Mouse (Mus musculus): Measurements from ENCODE around the gene Trip13. TPM values are rescaled to one million over a fixed set of nuclear protein-coding genes. Genes with fewer than 3 reads are reported as not detected.

Gene Trip13
- 52.7 and 62.5 TPM in 2 replicates for polyA plus RNA-seq (2016; fragmentation: Nextera tagmentation; extraction: Ambion mirVana)

- H3K27me3 ChIP-seq (ENCODE audit: insufficient read depth, poor library complexity, severe bottlenecking): no peaks in the 10 kb centered on the region
- under 1% methylated on average over 82 of the region's 82 CpGs for WGBS
- H3K36me3 ChIP-seq: peaks cover 55% of the 10 kb centered on the region
- H3K27ac ChIP-seq: peak within 1 kb of the TSS; percentile 98
- DNase-seq (ENCODE audit: low spot score): peak; percentile 96
- peaks cover 13% of the 10 kb centered on the region for H3K4me1 ChIP-seq
- H3K4me3 ChIP-seq: peak within 1 kb of the TSS; percentile 82
- no peaks in the 10 kb centered on the region for H3K9me3 ChIP-seq
Measured at GRCm38 (mm10) chr13:73937321-73938176, at the start of gene Trip13, which contains the start of gene Brd9. Gene Trip13 (minus strand): TSS chr13:73937784. Gene Brd9 (plus strand): TSS chr13:73937811.

DNA sequence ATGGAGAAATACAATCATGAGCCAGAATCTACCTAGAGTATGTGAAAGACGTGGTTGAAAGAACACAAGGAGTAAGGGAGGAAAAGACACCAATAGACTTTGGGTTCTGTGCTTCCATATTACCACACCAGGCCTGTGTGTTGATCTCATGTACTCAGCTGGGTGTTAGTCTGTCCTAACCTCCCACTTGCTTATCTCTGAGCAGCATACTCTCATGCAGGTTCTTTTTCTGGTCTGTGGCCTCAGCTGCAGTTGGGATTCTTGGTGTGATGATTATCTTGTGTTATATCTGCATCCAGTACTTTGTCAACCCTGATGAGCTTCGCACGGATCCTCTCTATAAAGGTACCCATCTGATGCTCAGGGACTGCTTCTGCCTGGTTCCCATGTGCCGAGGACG is 39.4 kb upstream of the Trip13 start:
- H3K4me1 ChIP-seq: no peaks in the 10 kb centered on the region
- H3K27ac ChIP-seq: no peak overlapping the region
- DNase-seq (ENCODE audit: low spot score): no peak
- H3K36me3 ChIP-seq: no peaks in the 10 kb centered on the region
- no peaks in the 10 kb centered on the region for H3K9me3 ChIP-seq
- no peaks in the 10 kb centered on the region; the same call in 1 of the 2 replicates for H3K27me3 ChIP-seq (ENCODE audit: insufficient read depth, poor library complexity, severe bottlenecking)
- 81% methylated on average over 5 of the region's 5 CpGs for WGBS
- no peak overlapping the region for H3K4me3 ChIP-seq

DNA sequence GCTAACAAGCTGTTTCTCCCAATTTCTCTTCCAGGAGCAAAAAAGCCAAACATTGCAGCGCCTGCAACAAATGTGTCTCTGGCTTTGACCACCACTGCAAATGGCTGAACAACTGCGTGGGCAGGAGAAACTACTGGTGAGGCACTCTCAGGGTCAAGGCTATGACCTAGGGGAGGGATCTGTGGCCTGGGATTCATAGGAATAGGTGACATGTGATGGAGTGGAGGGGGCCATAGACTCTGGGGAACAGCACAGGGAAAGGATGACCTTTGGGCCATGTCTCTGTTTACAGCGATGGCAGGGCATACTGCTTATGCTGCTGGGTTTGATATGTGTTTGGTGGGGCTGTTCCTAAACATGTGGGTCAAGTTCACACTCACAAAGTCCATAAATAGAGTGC is 36.9 kb upstream of the Trip13 start:
- H3K27ac ChIP-seq: no peak overlapping the region
- WGBS: 81% methylated on average over 3 of the region's 3 CpGs
- no peak for DNase-seq (ENCODE audit: low spot score)

GRCm38 (mm10) chr13:73970545-73971448 is 33.2 kb upstream of the Trip13 start:
- Histone ChIP-seq H3K27ac (peak overlapping the region; percentile 82), H3K36me3 (no peaks in the 10 kb centered on the region), H3K4me3 (peak overlapping the region; percentile 22; the same call in 1 of the 2 replicates), H3K9me3 (no peaks in the 10 kb centered on the region), H3K4me1 (peaks cover 13% of the 10 kb centered on the region), H3K27me3 (ENCODE audit: insufficient read depth, poor library complexity, severe bottlenecking) (0 out of 2 replicates have a peak, but pooled peaks cover 4% of the 10 kb centered on the region)
- WGBS: 16% methylated on average over 12 of the region's 12 CpGs
- peak; percentile 92 for DNase-seq (ENCODE audit: low spot score)

More for the DNA sequence above, 36.9 kb upstream of the Trip13 start:
- Histone ChIP-seq H3K36me3 (no peaks in the 10 kb centered on the region), H3K27me3 (ENCODE audit: insufficient read depth, poor library complexity, severe bottlenecking) (no peaks in the 10 kb centered on the region; the same call in 1 of the 2 replicates), H3K9me3 (no peaks in the 10 kb centered on the region), H3K4me1 (peaks cover 13% of the 10 kb centered on the region), H3K4me3 (no peak overlapping the region)

DNA sequence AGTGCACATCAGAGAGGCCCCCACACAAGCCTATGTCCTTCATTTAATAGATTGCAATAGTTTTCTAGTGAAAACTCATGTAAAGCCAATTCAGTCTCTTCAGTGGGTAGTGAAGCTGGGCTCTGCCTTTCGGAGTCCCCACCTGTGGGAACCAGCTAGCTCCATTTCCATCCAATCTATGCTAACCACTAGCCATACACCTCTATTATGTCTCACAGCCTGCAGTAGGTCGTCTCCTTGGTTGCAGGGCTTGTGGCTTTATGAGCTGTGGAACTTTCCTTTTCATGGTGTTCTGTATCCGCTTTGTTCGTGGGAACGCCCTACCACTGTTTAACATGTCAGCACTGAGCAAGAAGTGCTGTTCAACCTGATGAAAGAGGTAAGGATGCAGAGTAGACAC is 26.0 kb upstream of the Trip13 start, which contains the start of gene Zdhhc11:
Gene Zdhhc11, plus strand, starts transcription at position 301 of the 400 bp plus-strand sequence.
- H3K27ac ChIP-seq: no peak within 1 kb of the TSS
- H3K27me3 ChIP-seq (ENCODE audit: insufficient read depth, poor library complexity, severe bottlenecking): no peaks in the 10 kb centered on the region
- peaks cover 35% of the 10 kb centered on the region for H3K36me3 ChIP-seq
- DNase-seq (ENCODE audit: low spot score): no peak
- WGBS: 84% methylated on average over 5 of the region's 5 CpGs
- H3K9me3 ChIP-seq: no peaks in the 10 kb centered on the region
- no peak within 1 kb of the TSS for H3K4me3 ChIP-seq
- H3K4me1 ChIP-seq: no peaks in the 10 kb centered on the region

DNA sequence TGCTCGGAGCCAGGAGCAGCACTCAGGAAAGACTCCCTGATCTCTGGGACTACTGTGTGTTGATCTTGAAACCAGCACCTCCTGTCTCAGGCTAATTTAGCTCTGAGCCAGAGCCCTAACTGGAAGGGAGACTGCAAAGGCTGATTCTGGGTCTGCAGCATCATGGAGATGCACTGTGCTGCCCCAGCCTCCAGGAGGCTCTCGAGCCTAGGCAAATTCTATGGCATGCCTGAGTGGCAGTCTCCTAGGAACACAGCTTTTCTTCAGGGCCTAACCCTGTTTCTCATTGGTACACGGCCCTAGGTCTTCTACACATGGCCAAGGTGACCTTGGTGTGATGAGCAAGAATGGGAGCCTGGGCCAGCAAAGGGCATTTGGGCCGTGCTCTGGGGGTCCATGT is 23.6 kb upstream of the Trip13 start:
- peaks cover 57% of the 10 kb centered on the region for H3K36me3 ChIP-seq
- WGBS: 82% methylated on average over 4 of the region's 4 CpGs
- no peaks in the 10 kb centered on the region for H3K9me3 ChIP-seq
- no peak overlapping the region for H3K27ac ChIP-seq
- no peaks in the 10 kb centered on the region for H3K27me3 ChIP-seq (ENCODE audit: insufficient read depth, poor library complexity, severe bottlenecking)
- H3K4me3 ChIP-seq: no peak overlapping the region
- DNase-seq (ENCODE audit: low spot score): no peak
- H3K4me1 ChIP-seq: no peaks in the 10 kb centered on the region

DNA sequence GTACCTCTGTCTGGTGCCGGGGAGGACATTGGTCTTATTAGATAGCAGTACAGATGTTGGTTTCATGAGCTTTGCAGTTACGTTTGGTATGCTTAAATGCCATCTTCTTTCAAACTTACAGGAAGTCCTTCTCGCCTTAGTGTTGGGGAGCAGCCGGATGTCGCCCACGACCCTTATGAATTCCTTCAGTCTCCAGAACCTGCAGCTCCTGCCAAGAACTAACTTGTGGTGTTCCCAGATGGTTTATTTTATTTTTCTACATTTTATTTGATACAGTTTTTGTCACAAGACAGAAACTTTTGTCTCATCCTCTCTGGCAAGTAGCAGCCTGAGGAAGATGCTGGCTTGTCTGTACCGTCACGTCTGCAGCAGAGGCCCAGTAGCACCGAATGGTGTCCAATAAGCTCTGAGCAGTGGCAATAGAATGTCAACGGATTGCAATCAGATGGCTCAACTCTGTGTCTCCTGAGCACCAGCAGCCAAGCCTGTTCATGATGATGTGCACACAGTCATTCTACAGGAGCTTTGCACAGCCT is 22.6 kb upstream of the Trip13 start:
- Histone ChIP-seq H3K36me3 (peaks cover 67% of the 10 kb centered on the region), H3K4me3 (no peak overlapping the region), H3K9me3 (no peaks in the 10 kb centered on the region), H3K27me3 (ENCODE audit: insufficient read depth, poor library complexity, severe bottlenecking) (no peaks in the 10 kb centered on the region), H3K4me1 (no peaks in the 10 kb centered on the region), H3K27ac (no peak overlapping the region)
- WGBS: 89% methylated on average over 10 of the region's 10 CpGs
- no peak for DNase-seq (ENCODE audit: low spot score)

DNA sequence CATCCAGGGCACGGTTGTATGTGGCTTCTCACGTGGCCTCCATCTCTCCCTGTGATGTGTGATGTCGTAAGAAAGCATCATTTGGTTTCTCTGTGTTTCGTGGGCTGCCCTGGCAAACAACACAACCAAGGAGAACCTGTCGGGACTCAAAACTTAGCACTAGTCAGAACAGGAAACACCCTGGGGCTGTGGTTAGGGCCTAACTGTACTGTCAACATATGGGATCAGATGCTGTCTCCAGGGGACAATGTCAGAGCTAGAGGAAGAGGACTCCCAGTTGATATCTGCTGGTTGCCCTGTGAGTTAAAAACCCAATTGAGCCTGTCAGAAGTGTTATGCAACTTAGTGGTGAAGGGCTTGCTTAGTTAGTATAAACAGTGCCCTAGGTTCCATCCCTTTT is 17.9 kb upstream of the Trip13 start:
- no peak for DNase-seq (ENCODE audit: low spot score)
- 89% methylated on average over 5 of the region's 5 CpGs for WGBS
- peaks cover 94% of the 10 kb centered on the region for H3K36me3 ChIP-seq
- H3K4me3 ChIP-seq: no peak overlapping the region
- no peaks in the 10 kb centered on the region for H3K4me1 ChIP-seq
- H3K27me3 ChIP-seq (ENCODE audit: insufficient read depth, poor library complexity, severe bottlenecking): no peaks in the 10 kb centered on the region
- no peak overlapping the region for H3K27ac ChIP-seq
- H3K9me3 ChIP-seq: no peaks in the 10 kb centered on the region

DNA sequence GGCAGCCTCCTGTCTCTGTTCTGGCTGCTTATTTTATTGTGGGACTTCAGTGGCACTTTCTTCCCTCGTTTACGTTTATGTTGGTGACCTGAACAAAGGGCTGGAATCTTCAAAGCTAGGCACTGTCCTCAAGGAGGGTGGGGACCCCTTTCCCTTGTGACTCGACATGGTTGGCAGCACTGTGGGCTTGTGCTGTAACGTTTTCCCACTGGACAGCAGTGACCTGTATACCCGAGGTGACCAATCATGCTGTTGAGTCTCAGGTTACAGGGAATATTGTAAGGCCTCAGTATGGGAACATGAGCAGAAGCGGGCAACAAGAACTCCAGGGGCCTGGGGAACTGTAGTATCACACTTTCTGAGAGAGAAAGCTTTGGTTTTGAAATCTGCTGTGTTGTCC is 17.1 kb upstream of the Trip13 start:
- Histone ChIP-seq H3K36me3 (peaks cover 94% of the 10 kb centered on the region), H3K4me1 (no peaks in the 10 kb centered on the region), H3K9me3 (no peaks in the 10 kb centered on the region), H3K27me3 (ENCODE audit: insufficient read depth, poor library complexity, severe bottlenecking) (no peaks in the 10 kb centered on the region), H3K4me3 (no peak overlapping the region), H3K27ac (no peak overlapping the region)
- no peak for DNase-seq (ENCODE audit: low spot score)
- 78% methylated on average over 6 of the region's 6 CpGs for WGBS

DNA sequence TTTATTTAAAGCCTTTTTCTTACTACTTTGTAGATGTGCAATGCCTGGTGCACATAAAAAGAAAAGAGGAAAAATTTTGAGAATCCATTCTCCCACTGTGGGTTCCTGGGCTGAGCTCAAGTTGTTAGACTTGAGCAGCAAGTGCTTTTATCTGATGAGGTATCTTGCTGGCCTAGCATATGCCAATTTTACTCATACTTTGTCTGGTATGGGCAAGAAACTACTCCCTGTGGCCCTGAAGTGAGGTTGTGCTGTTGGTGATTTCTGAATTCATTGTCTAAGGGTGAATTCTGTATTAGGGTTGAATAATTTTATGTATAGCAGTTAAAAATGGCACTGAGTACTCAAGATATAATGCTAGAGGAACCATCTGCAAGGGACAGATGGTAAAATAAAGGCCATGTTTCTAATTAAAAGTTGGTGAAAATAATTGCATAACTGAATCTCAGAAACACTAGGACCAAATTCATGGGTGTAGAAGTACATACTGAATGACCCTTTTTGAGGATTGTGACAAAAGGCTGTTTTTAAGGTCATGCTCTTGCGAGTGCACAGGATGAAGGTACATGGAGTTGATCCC is 16.1 kb upstream of the Trip13 start:
- Histone ChIP-seq H3K4me3 (no peak overlapping the region), H3K36me3 (peaks cover 94% of the 10 kb centered on the region), H3K9me3 (no peaks in the 10 kb centered on the region), H3K27ac (no peak overlapping the region), H3K4me1 (no peaks in the 10 kb centered on the region), H3K27me3 (ENCODE audit: insufficient read depth, poor library complexity, severe bottlenecking) (no peaks in the 10 kb centered on the region)
- DNase-seq (ENCODE audit: low spot score): no peak
- WGBS: 92% methylated on average over 1 of the region's 1 CpGs

- H3K36me3 ChIP-seq: peaks cover 91% of the 10 kb centered on the region
- peak; percentile 67 for DNase-seq (ENCODE audit: low spot score)
- H3K27me3 ChIP-seq (ENCODE audit: insufficient read depth, poor library complexity, severe bottlenecking): no peaks in the 10 kb centered on the region
- H3K9me3 ChIP-seq: no peaks in the 10 kb centered on the region
- H3K27ac ChIP-seq: no peak overlapping the region
- WGBS: 87% methylated on average over 9 of the region's 9 CpGs
- H3K4me3 ChIP-seq: no peak overlapping the region
- no peaks in the 10 kb centered on the region for H3K4me1 ChIP-seq
Measured at GRCm38 (mm10) chr13:73944606-73945005, 7.0 kb upstream of the Trip13 start.

GRCm38 (mm10) chr13:73939101-73939500 is 1.5 kb upstream of the Trip13 start:
- peak; percentile 56 for DNase-seq (ENCODE audit: low spot score)
- no peaks in the 10 kb centered on the region for H3K9me3 ChIP-seq
- H3K27ac ChIP-seq: no peak overlapping the region
- 95% methylated on average over 5 of the region's 5 CpGs for WGBS
- peaks cover 13% of the 10 kb centered on the region for H3K4me1 ChIP-seq
- H3K36me3 ChIP-seq: peaks cover 60% of the 10 kb centered on the region
- no peaks in the 10 kb centered on the region for H3K27me3 ChIP-seq (ENCODE audit: insufficient read depth, poor library complexity, severe bottlenecking)
- no peak overlapping the region for H3K4me3 ChIP-seq

Measured in heart, embryonic 10.5 days (tissue).